Mouse (Mus musculus): ENCODE measurements around the gene Far1.

DNA sequence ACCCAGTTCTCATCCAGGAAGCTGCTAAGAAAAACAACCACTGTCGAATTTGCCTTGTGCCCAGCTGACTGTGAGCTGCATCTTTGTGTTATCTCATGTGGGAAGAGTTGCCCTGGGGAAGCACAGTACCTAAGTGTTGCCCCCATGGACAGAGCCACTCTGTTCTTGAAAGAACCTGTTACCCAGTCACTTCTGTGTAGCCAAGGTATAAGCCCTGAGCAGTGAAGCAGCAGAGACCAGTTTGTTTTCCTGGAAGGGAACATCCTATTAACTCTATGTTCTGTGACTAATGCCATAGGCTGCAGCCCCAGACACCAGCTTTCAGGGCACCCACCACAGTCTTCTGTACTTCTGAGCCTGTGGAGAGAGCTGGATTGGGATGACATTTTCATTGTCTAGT, 76.7 kb downstream of the Far1 start:
- no peak for TF ChIP-seq CTCF (IDR thresholded peaks at IDR 0.05; ENCODE audit: low read depth)
- TF ChIP-seq EP300 (IDR thresholded peaks at IDR 0.05; ENCODE audit: low read depth) = no peak
